Mouse (Mus musculus): ENCODE data around the gene Gpr12.
A peak's percentile ranks its signal among the peaks of the same experiment; 100 is the strongest.
"Not testable (repeated sequence)": the region's sequence is repeated elsewhere in the genome, so short reads cannot be mapped to it uniquely, and the experiment has no call there.

The Gpr12 gene

GRCm38 (mm10) chr5:146586357-146587070, 1.5 kb upstream of the Gpr12 start:
- DNase-seq (ENCODE audit: extremely low read depth, low read depth), result no peak

- DNase-seq (ENCODE audit: extremely low read depth, low read depth), result no peak
These were observed 240 bp upstream of the Gpr12 start for GRCm38 (mm10) chr5:146585307-146585651.

- DNase-seq (ENCODE audit: extremely low read depth, low read depth), result no peak
These were observed 922 bp downstream of the Gpr12 start for GRCm38 (mm10) chr5:146584156-146584477.

GRCm38 (mm10) chr5:146576668-146577067, 8.4 kb downstream of the Gpr12 start:
- DNase-seq (ENCODE audit: extremely low read depth, low read depth), result no peak

- not testable (repeated sequence) for DNase-seq (ENCODE audit: extremely low read depth, low read depth)
These were observed 12.3 kb downstream of the Gpr12 start for GRCm38 (mm10) chr5:146572735-146573042.

- DNase-seq (ENCODE audit: extremely low read depth, low read depth), result not testable (repeated sequence)
These were observed 13.0 kb downstream of the Gpr12 start for GRCm38 (mm10) chr5:146571830-146572734.

GRCm38 (mm10) chr5:146570179-146570578, 14.9 kb downstream of the Gpr12 start:
- DNase-seq (ENCODE audit: extremely low read depth, low read depth), result not testable (repeated sequence)

GRCm38 (mm10) chr5:146567054-146567453, 18.0 kb downstream of the Gpr12 start:
- peak; percentile 15 for DNase-seq (ENCODE audit: extremely low read depth, low read depth)

- DNase-seq (ENCODE audit: extremely low read depth, low read depth), result no peak
These were observed 20.8 kb downstream of the Gpr12 start for GRCm38 (mm10) chr5:146564259-146564658.

GRCm38 (mm10) chr5:146555836-146556235, 29.2 kb downstream of the Gpr12 start, which contains the start of gene Gm3415:
Gene Gm3415, plus strand, starts transcription at chr5:146556136.
- not testable (repeated sequence) for DNase-seq (ENCODE audit: extremely low read depth, low read depth)

GRCm38 (mm10) chr5:146537347-146537746, 47.7 kb downstream of the Gpr12 start, which contains the start of gene Gm3409:
Gene Gm3409, plus strand, starts transcription at chr5:146537647.
- DNase-seq (ENCODE audit: extremely low read depth, low read depth), result not testable (repeated sequence)
